Mouse (Mus musculus): ENCODE data around the gene Trabd2b.

GRCm38 (mm10) chr4:114504227-114505041, 97.9 kb downstream of the Trabd2b start:
- no peak for TF ChIP-seq CTCF (IDR thresholded peaks at IDR 0.05)
- no peak for TF ChIP-seq EP300 (IDR thresholded peaks at IDR 0.05)

Measured in lung, postnatal 0 days (tissue).